Mouse (Mus musculus): ENCODE data around the gene Sec14l2.

Gene Sec14l2

GRCm38 (mm10) chr11:4060866-4061575 is 62.2 kb downstream of the Sec14l2 start:
- in situ Hi-C loops (cut with MboI, MseI), result no loop called here

GRCm38 (mm10) chr11:4053586-4053985 is 69.6 kb downstream of the Sec14l2 start:
- in situ Hi-C loops (cut with MboI, MseI), result no loop called here

GRCm38 (mm10) chr11:4048438-4048837 is 74.8 kb downstream of the Sec14l2 start:
- in situ Hi-C loops (cut with MboI, MseI), result no loop called here

GRCm38 (mm10) chr11:4047766-4048165 is 75.4 kb downstream of the Sec14l2 start:
- in situ Hi-C loops (cut with MboI, MseI), result no loop called here

Measured in T-helper 2 cell (primary cell).